Mouse (Mus musculus): ENCODE results near the gene Srp68. TPM values are rescaled to one million over a fixed set of nuclear protein-coding genes. Genes with fewer than 3 reads are reported as not detected.

The Srp68 gene
- polyA plus RNA-seq, 1 experiment: 83.0 TPM

DNA sequence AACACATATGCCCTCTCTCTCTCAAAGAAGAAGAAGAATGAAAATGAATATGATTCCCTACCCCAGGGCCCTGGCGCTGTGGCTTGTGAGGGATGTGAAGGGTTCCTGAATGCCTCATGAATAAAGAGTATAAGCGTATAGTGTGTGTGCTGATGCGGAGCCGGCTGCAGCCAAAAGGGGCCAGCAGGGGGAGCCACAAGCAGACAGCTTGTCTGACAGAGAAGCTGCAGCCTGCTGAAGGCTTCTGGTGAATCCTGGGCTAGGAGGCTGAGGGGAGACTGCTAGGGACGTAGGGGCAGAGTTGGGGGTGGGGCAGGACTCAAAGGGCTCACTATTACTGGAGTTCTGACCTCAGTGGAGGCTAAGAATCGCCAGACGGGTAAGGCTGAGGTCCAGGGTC is 58.8 kb downstream of the Srp68 start:
- no peaks in the 10 kb centered on the region for H3K79me2 ChIP-seq (ENCODE audit: control insufficient read depth, insufficient read depth)
- H3ac ChIP-seq (ENCODE audit: control insufficient read depth, insufficient read length): no peak overlapping the region
- no peak overlapping the region for H3K4me2 ChIP-seq (ENCODE audit: low read depth)
- TF ChIP-seq TCF3 (IDR thresholded peaks at IDR 0.05; ENCODE audit: insufficient read length, low read depth): no peak
- no peak for TF ChIP-seq POLR2AphosphoS2 (IDR thresholded peaks at IDR 0.05; ENCODE audit: insufficient read length, low read depth)
- TF ChIP-seq E2F4 (IDR thresholded peaks at IDR 0.05; ENCODE audit: insufficient read depth): no peak
- TF ChIP-seq POLR2A (IDR thresholded peaks at IDR 0.05; ENCODE audit: insufficient read length, low read depth): no peak
- TF ChIP-seq SRF (IDR thresholded peaks at IDR 0.05; ENCODE audit: control insufficient read depth, insufficient read length, low read depth): no peak
- TF ChIP-seq MYOD1 (IDR thresholded peaks at IDR 0.05; ENCODE audit: control insufficient read depth in 1 of 3, insufficient read length in 2 of 3, low read depth in 2 of 3): no peak
- H3K36me3 ChIP-seq (ENCODE audit: control insufficient read depth, insufficient read depth): no peaks in the 10 kb centered on the region
- H3K4me3 ChIP-seq: no peak overlapping the region
- no peaks in the 10 kb centered on the region for H3K27me3 ChIP-seq (ENCODE audit: control insufficient read depth, insufficient read depth, insufficient read length)

DNA sequence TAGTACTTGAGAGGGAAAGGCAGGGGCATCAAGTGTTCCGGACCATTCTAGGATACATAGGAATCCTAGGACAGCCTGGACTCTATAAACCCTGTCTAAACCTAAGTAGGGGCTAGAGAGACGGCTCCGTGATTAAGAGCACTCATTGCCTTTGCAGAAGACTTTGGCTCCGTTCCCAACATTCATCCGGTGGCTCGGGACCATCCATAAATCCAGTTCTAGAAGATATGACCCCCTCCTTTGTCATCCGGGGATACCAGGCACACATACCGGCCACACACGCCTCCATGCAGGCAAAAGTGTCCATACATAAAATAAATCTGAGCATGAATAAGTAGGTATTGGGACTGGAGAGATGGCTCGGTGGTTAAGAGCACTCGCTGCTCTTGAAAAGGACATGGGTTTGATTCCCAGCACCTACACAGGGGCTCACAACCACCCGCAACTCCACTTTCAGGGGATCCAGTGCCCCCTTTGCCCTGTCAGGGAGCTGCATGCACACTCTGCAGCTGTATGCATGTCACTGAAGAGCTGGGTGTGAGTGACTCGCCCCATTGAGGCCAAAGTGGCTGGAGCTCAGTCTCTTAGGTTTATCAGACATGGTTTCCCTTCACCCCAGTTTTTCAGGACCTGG is 60.0 kb downstream of the Srp68 start:
- no peak overlapping the region for H3ac ChIP-seq (ENCODE audit: control insufficient read depth, insufficient read length)
- no peaks in the 10 kb centered on the region for H3K36me3 ChIP-seq (ENCODE audit: control insufficient read depth, insufficient read depth)
- no peak overlapping the region for H3K4me2 ChIP-seq (ENCODE audit: low read depth)
- no peaks in the 10 kb centered on the region for H3K79me2 ChIP-seq (ENCODE audit: control insufficient read depth, insufficient read depth)
- H3K4me3 ChIP-seq: no peak overlapping the region
- no peaks in the 10 kb centered on the region for H3K27me3 ChIP-seq (ENCODE audit: control insufficient read depth, insufficient read depth, insufficient read length)
- TF ChIP-seq TCF3 (IDR thresholded peaks at IDR 0.05; ENCODE audit: insufficient read length, low read depth) (no peak), TCF12 (IDR thresholded peaks at IDR 0.05; ENCODE audit: insufficient read depth, poor library complexity, severe bottlenecking) (no peak), MAX (IDR thresholded peaks at IDR 0.05; ENCODE audit: low read depth) (no peak), MYOG (IDR thresholded peaks at IDR 0.05; ENCODE audit: control insufficient read depth in 1 of 3, insufficient read depth in 1 of 3, insufficient read length in 2 of 3, low read depth in 2 of 3) (no peak), POLR2AphosphoS2 (IDR thresholded peaks at IDR 0.05; ENCODE audit: insufficient read length, low read depth) (no peak), USF1 (IDR thresholded peaks at IDR 0.05; ENCODE audit: low read depth) (no peak), SRF (IDR thresholded peaks at IDR 0.05; ENCODE audit: control insufficient read depth, insufficient read length, low read depth) (no peak), REST (IDR thresholded peaks at IDR 0.05; ENCODE audit: insufficient read depth, insufficient read length) (no peak), MYOD1 (IDR thresholded peaks at IDR 0.05; ENCODE audit: control insufficient read depth in 1 of 3, insufficient read length in 2 of 3, low read depth in 2 of 3) (no peak), POLR2A (IDR thresholded peaks at IDR 0.05; ENCODE audit: insufficient read length, low read depth) (no peak), E2F4 (IDR thresholded peaks at IDR 0.05; ENCODE audit: insufficient read depth) (no peak), CEBPB (IDR thresholded peaks at IDR 0.05; ENCODE audit: insufficient read depth, poor library complexity, severe bottlenecking) (no peak)

DNA sequence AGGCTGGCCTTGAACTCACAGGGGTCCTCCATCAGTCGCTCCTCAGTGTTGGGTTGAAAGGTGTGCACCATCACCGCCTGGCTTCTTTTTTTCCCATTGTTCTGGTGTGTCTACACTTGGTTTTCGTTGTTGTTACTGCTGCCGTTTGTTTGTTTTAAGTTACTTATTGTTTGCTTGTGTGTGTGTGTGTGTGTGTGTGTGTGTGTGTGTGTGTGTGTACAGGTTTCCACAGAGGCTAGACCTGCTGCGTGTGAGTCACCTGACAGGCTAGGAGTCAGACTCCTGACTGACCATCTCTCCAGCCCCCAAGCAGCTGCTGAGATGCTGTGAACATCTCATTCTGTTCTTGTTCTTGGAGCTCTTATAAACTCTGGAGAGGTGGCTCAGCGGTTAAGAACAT is 61.2 kb downstream of the Srp68 start:
- Histone ChIP-seq H3K4me2 (ENCODE audit: low read depth) (no peak overlapping the region), H3K27me3 (ENCODE audit: control insufficient read depth, insufficient read depth, insufficient read length) (no peaks in the 10 kb centered on the region), H3K36me3 (ENCODE audit: control insufficient read depth, insufficient read depth) (no peaks in the 10 kb centered on the region), H3K79me2 (ENCODE audit: control insufficient read depth, insufficient read depth) (no peaks in the 10 kb centered on the region), H3K4me3 (no peak overlapping the region), H3ac (ENCODE audit: control insufficient read depth, insufficient read length) (no peak overlapping the region)
- TF ChIP-seq E2F4 (IDR thresholded peaks at IDR 0.05; ENCODE audit: insufficient read depth): no peak
- TF ChIP-seq MYOG (IDR thresholded peaks at IDR 0.05; ENCODE audit: control insufficient read depth in 1 of 3, insufficient read depth in 1 of 3, insufficient read length in 2 of 3, low read depth in 2 of 3): no peak

DNA sequence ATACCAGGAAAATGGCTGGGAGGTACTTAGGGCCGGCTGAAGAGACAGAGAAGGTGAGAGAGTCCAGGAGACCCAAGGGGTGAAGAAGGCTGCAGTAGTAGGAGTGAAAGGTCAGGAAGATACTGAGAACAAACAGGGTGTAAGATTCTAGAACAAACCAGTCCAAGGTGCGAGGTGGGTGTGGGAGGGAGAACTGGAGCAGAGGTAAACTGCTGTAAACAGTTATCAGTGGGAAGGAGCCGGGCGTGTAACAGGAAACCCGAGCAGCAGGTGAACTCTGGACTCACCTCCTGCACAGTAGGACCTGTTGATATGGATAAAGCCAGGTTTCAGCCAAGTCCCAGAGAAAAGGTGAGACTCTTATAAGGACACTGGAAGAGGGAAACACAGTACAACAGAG is 63.3 kb downstream of the Srp68 start:
- no peak overlapping the region for H3ac ChIP-seq (ENCODE audit: control insufficient read depth, insufficient read length)
- peaks cover 8% of the 10 kb centered on the region for H3K36me3 ChIP-seq (ENCODE audit: control insufficient read depth, insufficient read depth)
- H3K4me2 ChIP-seq (ENCODE audit: low read depth): no peak overlapping the region
- no peak overlapping the region for H3K4me3 ChIP-seq
- H3K79me2 ChIP-seq (ENCODE audit: control insufficient read depth, insufficient read depth): no peaks in the 10 kb centered on the region
- H3K27me3 ChIP-seq (ENCODE audit: control insufficient read depth, insufficient read depth, insufficient read length): no peaks in the 10 kb centered on the region
- TF ChIP-seq CEBPB (IDR thresholded peaks at IDR 0.05; ENCODE audit: insufficient read depth, poor library complexity, severe bottlenecking) (no peak), REST (IDR thresholded peaks at IDR 0.05; ENCODE audit: insufficient read depth, insufficient read length) (no peak), TCF3 (IDR thresholded peaks at IDR 0.05; ENCODE audit: insufficient read length, low read depth) (no peak), TCF12 (IDR thresholded peaks at IDR 0.05; ENCODE audit: insufficient read depth, poor library complexity, severe bottlenecking) (no peak), MYOD1 (IDR thresholded peaks at IDR 0.05; ENCODE audit: control insufficient read depth in 1 of 3, insufficient read length in 2 of 3, low read depth in 2 of 3) (no peak), SRF (IDR thresholded peaks at IDR 0.05; ENCODE audit: control insufficient read depth, insufficient read length, low read depth) (no peak), USF1 (IDR thresholded peaks at IDR 0.05; ENCODE audit: low read depth) (no peak), POLR2A (IDR thresholded peaks at IDR 0.05; ENCODE audit: insufficient read length, low read depth) (no peak), MYOG (IDR thresholded peaks at IDR 0.05; ENCODE audit: control insufficient read depth in 1 of 3, insufficient read depth in 1 of 3, insufficient read length in 2 of 3, low read depth in 2 of 3) (no peak), MAX (IDR thresholded peaks at IDR 0.05; ENCODE audit: low read depth) (no peak), E2F4 (IDR thresholded peaks at IDR 0.05; ENCODE audit: insufficient read depth) (no peak)

DNA sequence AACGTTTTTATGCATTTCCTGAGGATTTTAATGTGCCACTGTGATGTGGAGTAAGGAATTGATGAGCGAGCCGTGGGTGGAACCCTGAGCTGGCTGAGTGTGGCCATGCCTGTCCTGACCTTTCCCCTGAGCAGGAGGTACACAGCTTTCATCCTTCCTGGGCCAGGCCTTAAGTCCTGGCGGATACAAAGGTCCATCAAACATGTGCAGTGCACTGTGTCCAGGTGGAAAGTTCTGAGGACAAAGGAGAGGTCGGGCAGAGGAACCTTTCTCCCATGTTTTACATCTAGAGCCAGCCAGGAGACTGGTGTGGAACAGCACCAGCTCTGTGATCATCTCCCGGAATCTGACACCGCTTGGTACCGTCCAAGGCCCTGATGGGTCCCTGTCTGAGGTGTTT is 64.8 kb downstream of the Srp68 start:
- Histone ChIP-seq H3K4me2 (ENCODE audit: low read depth) (no peak overlapping the region), H3K36me3 (ENCODE audit: control insufficient read depth, insufficient read depth) (peaks cover 11% of the 10 kb centered on the region), H3K79me2 (ENCODE audit: control insufficient read depth, insufficient read depth) (no peaks in the 10 kb centered on the region), H3ac (ENCODE audit: control insufficient read depth, insufficient read length) (no peak overlapping the region), H3K4me3 (no peak overlapping the region), H3K27me3 (ENCODE audit: control insufficient read depth, insufficient read depth, insufficient read length) (no peaks in the 10 kb centered on the region)
- TF ChIP-seq CEBPB (IDR thresholded peaks at IDR 0.05; ENCODE audit: insufficient read depth, poor library complexity, severe bottlenecking): no peak
- no peak for TF ChIP-seq MAX (IDR thresholded peaks at IDR 0.05; ENCODE audit: low read depth)
- TF ChIP-seq SRF (IDR thresholded peaks at IDR 0.05; ENCODE audit: control insufficient read depth, insufficient read length, low read depth): no peak
- no peak for TF ChIP-seq REST (IDR thresholded peaks at IDR 0.05; ENCODE audit: insufficient read depth, insufficient read length)
- no peak for TF ChIP-seq MYOD1 (IDR thresholded peaks at IDR 0.05; ENCODE audit: control insufficient read depth in 1 of 3, insufficient read length in 2 of 3, low read depth in 2 of 3)
- no peak for TF ChIP-seq TCF12 (IDR thresholded peaks at IDR 0.05; ENCODE audit: insufficient read depth, poor library complexity, severe bottlenecking)
- TF ChIP-seq POLR2AphosphoS2 (IDR thresholded peaks at IDR 0.05; ENCODE audit: insufficient read length, low read depth): no peak
